Mouse (Mus musculus) intestine, embryonic 14.5 days (tissue): ENCODE results near the gene Nxpe3. TPM values are rescaled to one million over a fixed set of nuclear protein-coding genes. Genes with fewer than 3 reads are reported as not detected.

ENCODE experiments used
- ATAC-seq: fragments of 200-750 bp; cut with Nextera tagmentation; replicated peaks from 2 replicates; pipeline ENCODE4 v1.8.0; 2017; ENCODE audit warnings: low read depth, moderate number of reproducible peaks, moderate TSS enrichment, moderate library complexity; ENCODE audit not compliant: low FRiP score, low TSS enrichment
- DNase-seq: peaks from one replicate; pipeline ENCODE4 v3.0.0-alpha.2; 2018; ENCODE audit warnings: low spot score
- H3K27ac ChIP-seq: fragments of 300-500 bp; sonication (generic); 2 replicates; pipeline ENCODE4 v1.5.1; 2014; ENCODE audit warnings: low read depth, mild to moderate bottlenecking, control low read depth
- H3K27me3 ChIP-seq: fragments of 300-500 bp; sonication (generic); replicated peaks from 2 replicates; pipeline ENCODE4 v1.6.1; 2014; ENCODE audit warnings: low read length, control low read depth; ENCODE audit not compliant: control insufficient read depth, insufficient read depth
- H3K36me3 ChIP-seq: fragments of 300-500 bp; sonication (generic); 2 replicates; pipeline ENCODE4 v1.6.1; 2014; ENCODE audit warnings: low read length, control low read depth; ENCODE audit not compliant: control insufficient read depth, insufficient read depth
- H3K4me1 ChIP-seq: fragments of 300-500 bp; sonication (generic); replicated peaks from 2 replicates; pipeline ENCODE4 v1.6.1; 2014; ENCODE audit warnings: low read length, control low read depth, mixed read lengths; ENCODE audit not compliant: control insufficient read depth, insufficient read depth
- H3K4me2 ChIP-seq: fragments of 300-500 bp; sonication (generic); 2 replicates; pipeline ENCODE4 v1.6.1; 2014; ENCODE audit warnings: low read length
- H3K4me3 ChIP-seq: fragments of 300-500 bp; sonication (generic); 2 replicates; pipeline ENCODE4 v1.5.1; 2014; ENCODE audit warnings: low read depth, low read length, control low read depth, mixed read lengths
- H3K9ac ChIP-seq: fragments of 300-500 bp; sonication (generic); 2 replicates; pipeline ENCODE4 v1.6.1; 2014; ENCODE audit warnings: mild to moderate bottlenecking, low read length
- H3K9me3 ChIP-seq: fragments of 300-500 bp; sonication (generic); 2 replicates; pipeline ENCODE4 v1.6.1; 2016; ENCODE audit warnings: low read length, control low read depth; ENCODE audit not compliant: control insufficient read depth
- WGBS: fragments of 180-500 bp; shearing (Covaris S2); extraction: QIAGEN DNeasy Blood & Tissue Kit; methylation state at CpG from one replicate; pipeline ENCODE4 v1.1.7; 2014; 5-methylcytosine and 5-hydroxymethylcytosine counted together
- polyA plus RNA-seq: library from polyadenylated mRNA; unstranded; fragments of >200 nt; fragmentation: Nextera tagmentation; extraction: Ambion mirVana; gene quantifications from 2 replicates; pipeline ENCODE4 v1.2.1, GENCODE M21; 2014

The Nxpe3 gene
- polyA plus RNA-seq, 1 experiment from 2014 or later, result 1.5 TPM

GRCm38 (mm10) chr16:55815466-55815865 is 79.6 kb downstream of the Nxpe3 start:
- Histone ChIP-seq H3K4me3 (no peak overlapping the region), H3K4me2 (no peak overlapping the region), H3K36me3 (peaks cover 77% of the 10 kb centered on the region), H3K4me1 (peaks cover 8% of the 10 kb centered on the region), H3K27ac (peak overlapping the region; percentile 6), H3K9me3 (no peaks in the 10 kb centered on the region), H3K27me3 (no peaks in the 10 kb centered on the region), H3K9ac (no peak overlapping the region)
- no peak for ATAC-seq
- DNase-seq, result peak; percentile 51
- 84% methylated on average over 14 of the region's 14 CpGs for WGBS

- Histone ChIP-seq H3K9me3 (no peaks in the 10 kb centered on the region), H3K9ac (no peak overlapping the region), H3K4me3 (no peak overlapping the region), H3K27ac (no peak overlapping the region), H3K27me3 (no peaks in the 10 kb centered on the region), H3K4me1 (peaks cover 8% of the 10 kb centered on the region), H3K4me2 (no peak overlapping the region), H3K36me3 (peaks cover 81% of the 10 kb centered on the region)
- ATAC-seq (no peak), DNase-seq (peak; percentile 10)
- 96% methylated on average over 6 of the region's 6 CpGs for WGBS
Measured at GRCm38 (mm10) chr16:55814686-55815085, 80.4 kb downstream of the Nxpe3 start.

DNA sequence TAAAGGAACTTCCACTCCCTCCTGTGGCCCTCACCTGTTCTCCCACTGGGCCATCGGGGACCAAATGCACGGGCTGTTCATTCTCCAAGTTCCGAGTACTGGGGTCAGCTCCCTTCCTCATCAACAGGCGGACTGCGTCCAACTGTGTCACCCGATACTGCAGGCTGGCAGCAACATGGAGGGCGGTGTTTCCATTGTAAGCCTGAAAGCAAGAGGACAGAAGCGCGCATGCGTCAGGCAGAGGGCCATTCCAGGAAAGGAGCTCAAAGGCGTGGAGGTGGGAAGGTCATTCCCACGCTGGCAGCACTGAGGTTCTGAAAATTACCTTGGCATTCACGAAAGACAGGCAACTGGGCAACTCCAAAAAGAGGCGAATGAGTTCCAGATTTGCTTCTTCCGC is 81.2 kb downstream of the Nxpe3 start:
- H3K4me3 ChIP-seq, result no peak overlapping the region
- H3K4me2 ChIP-seq, result no peak overlapping the region
- H3K9me3 ChIP-seq, result no peaks in the 10 kb centered on the region
- DNase-seq, result peak; percentile 40
- peaks cover 81% of the 10 kb centered on the region for H3K36me3 ChIP-seq
- no peaks in the 10 kb centered on the region for H3K27me3 ChIP-seq
- no peak overlapping the region for H3K27ac ChIP-seq
- no peak overlapping the region for H3K9ac ChIP-seq
- H3K4me1 ChIP-seq, result peaks cover 3% of the 10 kb centered on the region
- ATAC-seq, result no peak
- WGBS, result 83% methylated on average over 15 of the region's 15 CpGs

DNA sequence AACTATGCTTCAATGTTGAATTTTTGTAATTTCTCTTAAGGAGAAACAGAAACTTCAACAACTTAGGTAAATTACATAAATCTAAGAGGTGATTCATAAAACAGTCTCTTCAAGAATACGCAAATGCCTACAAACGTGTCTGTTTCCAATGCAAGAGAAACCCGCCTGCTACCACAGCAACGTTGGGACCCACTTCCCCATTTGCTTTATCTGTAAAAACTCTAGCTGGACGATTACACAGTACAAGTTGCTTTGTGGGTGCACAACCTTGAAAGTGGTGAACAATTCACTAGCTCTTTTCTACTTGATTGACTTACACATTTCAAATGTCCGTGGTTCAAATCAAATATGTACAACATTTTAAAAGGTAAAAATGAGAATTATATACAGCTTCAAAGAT is 83.3 kb downstream of the Nxpe3 start:
- no peaks in the 10 kb centered on the region for H3K4me1 ChIP-seq
- no peaks in the 10 kb centered on the region for H3K27me3 ChIP-seq
- whole genome bisulfite sequencing, result 81% methylated on average over 6 of the region's 6 CpGs
- no peak overlapping the region for H3K4me3 ChIP-seq
- H3K36me3 ChIP-seq, result peaks cover 65% of the 10 kb centered on the region
- no peak overlapping the region for H3K4me2 ChIP-seq
- no peak overlapping the region for H3K9ac ChIP-seq
- peak; percentile 21 for DNase-seq
- no peak for ATAC-seq
- H3K27ac ChIP-seq, result no peak overlapping the region
- H3K9me3 ChIP-seq, result no peaks in the 10 kb centered on the region

GRCm38 (mm10) chr16:55809779-55810514 is 85.1 kb downstream of the Nxpe3 start:
- no peak for ATAC-seq
- 95% methylated on average over 9 of the region's 9 CpGs for WGBS
- H3K9ac ChIP-seq, result no peak overlapping the region

GRCm38 (mm10) chr16:55809345-55809744 is 85.7 kb downstream of the Nxpe3 start:
- 95% methylated on average over 6 of the region's 6 CpGs for WGBS
- H3K9ac ChIP-seq, result no peak overlapping the region
- DNase-seq, result no peak
- no peak overlapping the region for H3K4me3 ChIP-seq
- no peaks in the 10 kb centered on the region for H3K27me3 ChIP-seq
- no peaks in the 10 kb centered on the region for H3K4me1 ChIP-seq
- H3K27ac ChIP-seq, result no peak overlapping the region
- H3K36me3 ChIP-seq, result peaks cover 41% of the 10 kb centered on the region
- no peaks in the 10 kb centered on the region for H3K9me3 ChIP-seq
- ATAC-seq, result no peak
- H3K4me2 ChIP-seq, result no peak overlapping the region

More at GRCm38 (mm10) chr16:55809779-55810514, 85.1 kb downstream of the Nxpe3 start:
- no peaks in the 10 kb centered on the region for H3K4me1 ChIP-seq
- peak; percentile 48 for DNase-seq
- H3K4me3 ChIP-seq, result no peak overlapping the region
- peaks cover 47% of the 10 kb centered on the region for H3K36me3 ChIP-seq
- no peak overlapping the region for H3K4me2 ChIP-seq
- no peaks in the 10 kb centered on the region for H3K9me3 ChIP-seq
- no peaks in the 10 kb centered on the region for H3K27me3 ChIP-seq
- H3K27ac ChIP-seq, result no peak overlapping the region

- no peaks in the 10 kb centered on the region for H3K4me1 ChIP-seq
- H3K4me2 ChIP-seq, result no peak overlapping the region
- DNase-seq (peak; percentile 37), ATAC-seq (no peak)
- H3K27me3 ChIP-seq, result no peaks in the 10 kb centered on the region
- no peak overlapping the region for H3K27ac ChIP-seq
- no peak overlapping the region for H3K9ac ChIP-seq
- H3K36me3 ChIP-seq, result peaks cover 22% of the 10 kb centered on the region
- 70% methylated on average over 6 of the region's 6 CpGs for WGBS
- no peaks in the 10 kb centered on the region for H3K9me3 ChIP-seq
- H3K4me3 ChIP-seq, result no peak overlapping the region
Measured at GRCm38 (mm10) chr16:55807505-55807932, 87.6 kb downstream of the Nxpe3 start.

GRCm38 (mm10) chr16:55804799-55805198 is 90.3 kb downstream of the Nxpe3 start:
- H3K9ac ChIP-seq, result no peak overlapping the region
- no peak overlapping the region for H3K27ac ChIP-seq
- WGBS, result 100% methylated on average over 1 of the region's 1 CpGs
- no peak overlapping the region for H3K4me3 ChIP-seq
- no peak overlapping the region for H3K4me2 ChIP-seq
- no peaks in the 10 kb centered on the region for H3K4me1 ChIP-seq
- H3K27me3 ChIP-seq, result no peaks in the 10 kb centered on the region
- no peak for DNase-seq
- H3K36me3 ChIP-seq, result no peaks in the 10 kb centered on the region
- H3K9me3 ChIP-seq, result no peaks in the 10 kb centered on the region
- ATAC-seq, result no peak

GRCm38 (mm10) chr16:55801629-55802028 is 93.5 kb downstream of the Nxpe3 start:
- DNase-seq, result no peak
- H3K27ac ChIP-seq, result no peak overlapping the region
- no peaks in the 10 kb centered on the region for H3K36me3 ChIP-seq
- ATAC-seq, result no peak
- H3K4me3 ChIP-seq, result no peak overlapping the region
- H3K4me1 ChIP-seq, result no peaks in the 10 kb centered on the region
- H3K9ac ChIP-seq, result no peak overlapping the region
- H3K27me3 ChIP-seq, result no peaks in the 10 kb centered on the region
- 76% methylated on average over 1 of the region's 1 CpGs for WGBS
- no peak overlapping the region for H3K4me2 ChIP-seq
- H3K9me3 ChIP-seq, result no peaks in the 10 kb centered on the region
